Mouse (Mus musculus) left cerebral cortex, postnatal 14 days (tissue): ENCODE data around the gene Rpl6. TPM values are rescaled to one million over a fixed set of nuclear protein-coding genes. Genes with fewer than 3 reads are reported as not detected.
"Not testable (repeated sequence)": the region's sequence is repeated elsewhere in the genome, so short reads cannot be mapped to it uniquely, and the experiment has no call there.

ENCODE experiments used
- DNase-seq, 2 experiments: peaks; one replicate each; pipeline ENCODE4 v3.0.0; 2021 to 2022; ENCODE audit warnings: low spot score in 2 of 2, mixed read lengths in 1 of 2
- intact Hi-C: fragments of 180-260 bp; cut with DNase I; formaldehyde crosslinking; loops from one replicate; pipeline ENCODE4 v1.15.1; 2025
- total RNA-seq, 2 experiments: library from RNA; stranded (reverse); gene quantifications; 2 replicates each; pipeline ENCODE4 v1.2.3; 2021

Gene Rpl6
- total RNA-seq, 2 experiments from 2014 or later: 391 to 441 TPM

GRCm38 (mm10) chr5:121217313-121217634 lies 13.0 kb downstream of the Rpl6 start:
- no peak for DNase-seq
- intact Hi-C loops: loop anchor here (5.0 to 10.0 kb wide), 2 partner anchors 78 to 160 kb away; no protein-coding TSS in a partner anchor

- DNase-seq: no peak
- intact Hi-C loops: loop anchor here (5.0 to 10.0 kb wide), 2 partner anchors 76 to 158 kb away; no protein-coding TSS in a partner anchor
Observed at GRCm38 (mm10) chr5:121219190-121219589, 14.9 kb downstream of the Rpl6 start.

GRCm38 (mm10) chr5:121219980-121220731 lies 15.9 kb downstream of the Rpl6 start, which contains the start of gene Hectd4:
Hectd4 (plus strand) TSS chr5:121220219.
- intact Hi-C loops: loop anchor here (1.0 to 10.0 kb wide), 4 partner anchors 25 to 157 kb away; no protein-coding TSS in a partner anchor
- peak; percentile 94 to 96 for DNase-seq

- peak; percentile 45 for DNase-seq
Observed at GRCm38 (mm10) chr5:121220732-121221301, 16.5 kb downstream of the Rpl6 start.

GRCm38 (mm10) chr5:121221328-121221850 lies 17.1 kb downstream of the Rpl6 start:
- DNase-seq: no peak
- intact Hi-C loops: loop anchor here (5.0 kb wide), 1 partner anchor 46 kb away; no protein-coding TSS in a partner anchor

More at GRCm38 (mm10) chr5:121220732-121221301, 16.5 kb downstream of the Rpl6 start:
- intact Hi-C loops: loop anchor here (1.0 to 5.0 kb wide), 2 partner anchors 24 to 46 kb away; no protein-coding TSS in a partner anchor

GRCm38 (mm10) chr5:121224020-121224419 lies 19.7 kb downstream of the Rpl6 start:
- intact Hi-C loops: loop anchor here (5.0 kb wide), 1 partner anchor 43 kb away; no protein-coding TSS in a partner anchor
- not testable (repeated sequence) for DNase-seq

- intact Hi-C loops: loop anchor here (5.0 kb wide), 1 partner anchor 42 kb away; no protein-coding TSS in a partner anchor
- no peak for DNase-seq
Observed at GRCm38 (mm10) chr5:121224856-121225255, 20.6 kb downstream of the Rpl6 start.

- intact Hi-C loops: no loop called here
- no peak for DNase-seq
Observed at GRCm38 (mm10) chr5:121225854-121226253, 21.6 kb downstream of the Rpl6 start.

- no peak for DNase-seq
- intact Hi-C loops: no loop called here
Observed at GRCm38 (mm10) chr5:121226406-121226805, 22.1 kb downstream of the Rpl6 start.

GRCm38 (mm10) chr5:121226845-121227244 lies 22.6 kb downstream of the Rpl6 start:
- intact Hi-C loops: no loop called here
- no peak for DNase-seq

- intact Hi-C loops, DNase-seq: not testable (repeated sequence)
Observed at GRCm38 (mm10) chr5:121227330-121227729, 23.0 kb downstream of the Rpl6 start.

- intact Hi-C loops: no loop called here
- no peak for DNase-seq
Observed at GRCm38 (mm10) chr5:121229182-121229581, 24.9 kb downstream of the Rpl6 start.

- DNase-seq: no peak
- intact Hi-C loops: no loop called here
Observed at GRCm38 (mm10) chr5:121230811-121231210, 26.5 kb downstream of the Rpl6 start.

- DNase-seq: no peak
- intact Hi-C loops: no loop called here
Observed at GRCm38 (mm10) chr5:121232789-121233188, 28.5 kb downstream of the Rpl6 start.

GRCm38 (mm10) chr5:121233726-121234125 lies 29.4 kb downstream of the Rpl6 start:
- intact Hi-C loops: no loop called here
- no peak for DNase-seq

- peak; percentile 59 for DNase-seq
Observed at GRCm38 (mm10) chr5:121236171-121236570, 31.9 kb downstream of the Rpl6 start.

GRCm38 (mm10) chr5:121238208-121238607 lies 33.9 kb downstream of the Rpl6 start:
- no peak for DNase-seq
- intact Hi-C loops: no loop called here

More at GRCm38 (mm10) chr5:121236171-121236570, 31.9 kb downstream of the Rpl6 start:
- intact Hi-C loops: no loop called here

- intact Hi-C loops: no loop called here
- DNase-seq: no peak
Observed at GRCm38 (mm10) chr5:121239846-121240245, 35.6 kb downstream of the Rpl6 start.

- DNase-seq: no peak
- intact Hi-C loops: no loop called here
Observed at GRCm38 (mm10) chr5:121241182-121241581, 36.9 kb downstream of the Rpl6 start.

GRCm38 (mm10) chr5:121242261-121242660 lies 38.0 kb downstream of the Rpl6 start:
- intact Hi-C loops: no loop called here
- no peak for DNase-seq
